Mouse (Mus musculus): ENCODE results near the gene Diexf. TPM values are rescaled to one million over a fixed set of nuclear protein-coding genes. Genes with fewer than 3 reads are reported as not detected.

Gene Diexf
- polyA plus RNA-seq, 2 experiments from 2014 or later, result 9.5 to 10.0 TPM

DNA sequence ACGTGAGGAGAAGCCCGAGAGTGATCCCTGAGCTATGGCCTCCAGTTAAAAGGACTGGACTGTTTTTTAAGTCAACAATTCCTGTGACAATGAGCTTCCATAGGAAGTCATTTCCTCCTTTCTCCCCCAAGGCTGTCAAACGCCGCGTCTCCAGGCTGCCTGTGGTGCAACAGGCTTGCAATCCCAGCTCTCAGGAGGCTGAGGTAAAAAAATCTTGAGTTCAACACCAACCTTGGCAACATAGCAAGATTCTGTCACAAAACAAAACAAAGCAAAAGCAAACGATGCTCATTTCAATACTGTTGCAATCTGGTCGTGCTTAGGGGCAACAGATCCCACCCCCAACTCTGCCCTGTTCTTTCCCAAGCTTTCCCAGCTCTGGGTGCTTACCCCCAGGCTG lies 8.0 kb upstream of the Diexf start:
- no peak for ATAC-seq

DNA sequence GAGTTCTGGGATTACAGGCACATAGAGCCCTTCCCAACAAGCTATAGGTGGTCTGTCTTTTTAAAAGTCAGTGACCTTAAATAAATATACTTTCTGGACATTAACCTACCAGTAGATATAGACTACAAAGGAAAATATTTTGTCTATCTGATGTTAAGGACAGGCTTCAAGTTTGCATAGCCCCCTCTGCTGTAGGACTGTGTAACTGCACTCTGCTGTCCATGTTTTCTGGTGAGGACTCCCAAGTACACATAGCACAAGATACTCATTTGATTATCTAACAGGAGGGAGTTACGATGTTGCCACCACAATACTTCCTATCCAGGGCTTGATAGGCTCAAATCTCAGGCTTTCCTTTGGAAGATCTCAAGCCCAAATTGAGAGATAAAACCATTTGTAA lies 3.7 kb upstream of the Diexf start:
- ATAC-seq, result no peak

DNA sequence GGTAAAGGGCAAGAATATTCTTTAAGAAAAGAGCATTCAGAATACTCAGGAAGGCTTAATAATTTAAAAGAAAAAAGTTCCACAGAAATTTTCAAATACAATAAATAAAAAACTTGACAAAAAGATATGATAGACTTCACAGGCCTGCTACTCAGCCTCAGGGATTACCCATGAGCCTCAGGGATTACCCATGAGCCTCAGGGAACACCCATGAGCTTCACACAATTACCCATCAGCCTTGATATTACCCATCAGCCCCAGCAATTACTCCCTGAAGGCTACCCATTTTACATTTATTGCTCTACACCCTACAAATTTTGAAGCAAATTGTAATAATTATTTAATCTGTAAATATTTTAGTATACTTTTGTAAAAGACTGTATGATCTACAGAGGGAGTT lies 2.3 kb upstream of the Diexf start:
- ATAC-seq, result no peak

- no peak for ATAC-seq
These were observed 1.4 kb upstream of the Diexf start for GRCm38 (mm10) chr1:193131311-193131948.

GRCm38 (mm10) chr1:193130839-193131238 lies 767 bp upstream of the Diexf start:
- ATAC-seq, result peak; percentile 73

DNA sequence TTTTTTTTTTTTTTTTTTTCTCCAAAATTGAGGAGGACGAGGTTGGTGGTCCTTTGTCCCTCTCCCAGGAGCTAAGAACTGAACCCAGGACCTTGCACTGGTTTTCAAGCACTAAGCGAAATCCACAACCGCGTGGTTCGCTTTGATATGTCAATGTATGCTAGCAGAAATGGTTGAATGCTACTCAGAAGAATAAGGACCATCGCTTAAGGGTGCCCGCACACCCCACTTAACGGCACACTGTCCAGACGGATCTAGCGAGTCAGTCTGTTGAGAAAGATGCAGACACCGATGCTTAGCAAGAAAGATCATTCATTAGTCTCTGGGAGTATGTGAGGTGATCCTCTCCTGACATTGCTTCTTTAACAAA lies 369 bp upstream of the Diexf start:
- ATAC-seq, result peak; percentile 18

GRCm38 (mm10) chr1:193129321-193129720 lies 751 bp downstream of the Diexf start:
- ATAC-seq, result no peak

DNA sequence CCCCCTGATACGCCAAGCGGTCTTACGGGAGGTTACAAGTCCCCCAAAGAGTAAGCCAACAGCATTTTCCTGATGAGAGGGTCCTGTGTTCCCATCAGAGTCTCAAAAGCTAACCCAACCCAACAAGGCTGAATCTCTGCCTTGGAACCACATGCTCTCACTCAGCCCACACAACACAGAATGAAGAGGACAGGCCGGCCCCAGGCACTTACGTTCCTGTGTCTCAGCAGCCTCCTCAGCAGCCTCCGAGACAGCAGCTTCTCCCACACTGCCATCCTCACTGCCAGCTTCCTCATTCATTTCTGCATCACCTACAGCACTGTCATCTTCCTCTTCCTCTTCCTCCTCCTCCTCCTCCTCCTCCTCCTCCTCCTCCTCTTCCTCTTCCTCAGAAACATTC lies 2.0 kb downstream of the Diexf start:
- no peak for ATAC-seq

DNA sequence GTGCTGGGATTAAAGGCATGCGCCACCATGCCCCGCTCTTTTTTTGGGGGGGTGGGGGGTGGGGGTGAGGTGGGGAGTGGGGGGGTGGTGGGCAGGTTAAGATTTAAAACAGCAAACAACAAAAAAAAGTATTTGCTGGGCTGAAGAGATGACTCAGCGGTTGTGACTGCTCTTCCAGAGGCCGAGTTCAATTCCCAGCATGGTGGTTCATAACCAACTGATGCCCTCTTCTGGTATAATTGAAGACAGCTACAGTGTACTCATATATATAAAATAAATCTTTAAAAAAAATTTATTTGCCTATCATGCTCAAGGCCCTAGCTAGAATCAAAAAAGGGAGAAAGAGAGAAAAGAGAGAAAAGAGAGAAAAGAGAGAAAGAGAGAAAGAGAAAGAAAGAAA lies 4.2 kb downstream of the Diexf start:
- no peak for ATAC-seq

- ATAC-seq, result no peak
These were observed 6.8 kb downstream of the Diexf start for GRCm38 (mm10) chr1:193123290-193123689.

- ATAC-seq, result no peak
These were observed 7.3 kb downstream of the Diexf start for GRCm38 (mm10) chr1:193122793-193123192.

- no peak for ATAC-seq
These were observed 18.0 kb downstream of the Diexf start for GRCm38 (mm10) chr1:193112093-193112492.

- ATAC-seq, result no peak
These were observed 27.1 kb downstream of the Diexf start for GRCm38 (mm10) chr1:193102996-193103395.

DNA sequence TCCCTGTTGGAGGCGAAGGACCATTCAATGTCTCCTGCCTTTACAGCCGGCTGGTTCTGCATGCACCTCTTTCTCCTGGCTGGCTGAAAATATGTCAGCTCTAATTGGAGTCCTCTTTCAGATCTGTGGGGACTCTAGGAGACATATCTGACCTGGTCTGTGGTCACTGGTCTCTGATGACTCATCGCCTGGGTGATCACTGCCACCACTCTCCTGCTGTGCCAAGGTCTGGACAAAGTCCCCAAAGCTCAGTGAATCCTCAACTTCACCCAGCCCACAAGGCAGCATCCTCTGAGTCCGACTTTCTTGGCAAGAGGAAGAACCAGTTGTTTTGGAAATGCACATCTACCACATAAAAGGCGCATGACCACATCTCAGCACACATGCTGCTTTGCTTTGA lies 27.5 kb downstream of the Diexf start:
- no peak for ATAC-seq

DNA sequence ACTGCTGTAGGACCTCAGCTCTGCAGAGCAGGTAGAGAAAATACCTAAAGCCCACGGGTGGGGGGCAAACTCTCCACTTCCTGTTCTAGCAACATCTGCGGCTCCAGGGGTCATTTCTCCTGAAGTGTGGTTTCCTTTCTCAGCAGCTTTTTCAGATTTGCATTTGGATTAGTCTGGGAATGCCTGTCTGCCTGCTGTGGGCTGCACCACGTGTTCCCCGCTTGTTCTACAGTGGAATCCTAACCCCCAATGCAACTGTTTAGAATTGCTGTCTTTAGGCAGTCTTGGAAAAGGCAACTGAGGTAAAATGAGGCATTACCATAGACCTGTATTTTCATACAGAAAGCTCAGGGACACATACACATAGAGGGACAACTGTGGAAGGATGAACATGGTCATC lies 28.0 kb downstream of the Diexf start:
- no peak for ATAC-seq

DNA sequence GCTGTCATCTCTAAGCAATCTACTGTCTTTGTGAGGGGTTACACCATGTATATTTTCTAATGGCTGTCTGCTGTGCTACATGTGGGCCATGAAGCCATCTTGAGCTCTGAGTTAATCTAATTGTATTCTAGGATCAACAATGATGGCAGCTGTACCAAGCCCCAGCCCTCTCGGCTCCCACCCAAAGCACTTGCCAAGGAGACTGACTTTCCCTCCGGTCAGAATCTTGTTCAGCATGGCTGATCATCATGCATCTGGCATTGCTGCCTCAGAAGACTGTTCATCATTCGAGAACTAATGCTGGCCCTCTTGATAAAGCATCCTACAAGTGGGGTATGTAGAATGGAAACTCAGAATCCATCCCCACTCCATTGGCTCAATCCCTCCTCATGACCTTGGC lies 31.1 kb downstream of the Diexf start:
- no peak for ATAC-seq

DNA sequence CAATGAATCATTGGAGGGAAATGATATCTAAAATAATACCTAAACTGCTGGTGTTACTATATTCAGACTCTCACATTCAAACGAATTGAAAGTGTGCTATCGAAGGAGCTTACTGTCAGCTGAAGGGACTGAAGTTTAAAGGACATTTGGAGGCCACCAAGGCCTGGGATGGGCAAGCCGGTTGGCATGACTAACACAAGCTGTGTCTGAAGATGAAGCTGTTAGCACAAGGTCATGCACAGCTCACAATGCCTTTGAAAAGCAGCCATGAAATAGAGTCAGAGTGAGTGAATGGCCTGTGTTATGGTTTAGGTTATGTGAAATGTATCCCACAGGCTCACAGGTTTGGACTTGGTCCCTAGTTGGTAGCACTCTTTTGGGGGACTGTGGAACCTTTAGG lies 36.5 kb downstream of the Diexf start:
- ATAC-seq, result no peak

GRCm38 (mm10) chr1:193092771-193093170 lies 37.3 kb downstream of the Diexf start:
- no peak for ATAC-seq

- ATAC-seq, result no peak
These were observed 39.2 kb downstream of the Diexf start for GRCm38 (mm10) chr1:193090894-193091293.

DNA sequence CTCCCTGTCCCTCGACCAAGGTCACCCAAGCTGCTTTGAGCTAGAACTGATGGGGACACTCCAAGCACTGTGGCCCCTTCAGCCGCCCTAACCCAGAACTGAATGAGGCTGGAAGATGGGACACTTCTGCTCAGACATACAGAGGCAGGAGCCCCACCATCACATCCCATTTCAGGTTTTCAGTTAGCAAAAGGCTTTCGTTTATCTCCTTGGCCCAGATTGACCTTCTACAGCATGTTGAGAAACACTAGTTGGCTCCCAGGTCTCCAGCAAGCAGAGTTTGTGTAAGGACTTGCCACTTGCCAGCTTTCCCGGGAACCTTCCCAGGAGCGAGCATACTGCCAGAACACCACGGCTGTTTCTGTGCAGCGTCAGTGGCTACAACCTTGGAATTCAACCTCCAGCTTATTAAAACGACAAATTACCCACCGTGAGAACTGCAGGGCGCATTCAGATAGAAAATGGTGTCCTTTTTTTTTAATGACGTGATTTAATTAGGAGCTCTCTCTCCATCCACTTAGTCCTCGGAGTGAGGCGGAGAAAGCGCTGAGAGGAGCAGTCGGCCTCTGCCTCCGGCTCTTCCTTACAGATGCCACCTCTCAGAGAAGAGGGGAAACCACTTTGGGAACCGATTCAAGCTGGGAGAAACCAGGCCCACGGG lies 39.7 kb downstream of the Diexf start:
- no peak for ATAC-seq

- ATAC-seq, result no peak
These were observed 40.4 kb downstream of the Diexf start for GRCm38 (mm10) chr1:193089683-193090082.

DNA sequence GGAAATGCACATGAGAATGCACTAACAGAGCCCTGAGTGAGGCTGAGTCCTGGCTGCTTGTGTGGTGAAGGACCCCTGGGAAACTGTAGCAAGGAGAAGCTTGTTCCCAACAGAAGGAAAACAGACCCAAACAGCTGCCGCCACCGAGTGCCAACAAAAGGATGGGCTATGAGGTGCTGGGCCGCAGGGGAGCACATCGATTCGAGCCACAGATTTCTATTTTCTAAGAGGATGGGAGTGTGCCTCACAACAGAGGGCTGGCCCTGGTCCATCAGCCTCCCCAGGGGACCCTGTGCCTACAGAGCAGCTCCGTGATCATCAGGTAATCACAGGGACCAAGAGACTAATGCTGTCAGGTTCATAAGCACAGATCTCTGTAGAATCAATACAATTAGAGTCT lies 40.9 kb downstream of the Diexf start:
- ATAC-seq, result no peak

- no peak for ATAC-seq
These were observed 43.1 kb downstream of the Diexf start for GRCm38 (mm10) chr1:193086842-193087476.

DNA sequence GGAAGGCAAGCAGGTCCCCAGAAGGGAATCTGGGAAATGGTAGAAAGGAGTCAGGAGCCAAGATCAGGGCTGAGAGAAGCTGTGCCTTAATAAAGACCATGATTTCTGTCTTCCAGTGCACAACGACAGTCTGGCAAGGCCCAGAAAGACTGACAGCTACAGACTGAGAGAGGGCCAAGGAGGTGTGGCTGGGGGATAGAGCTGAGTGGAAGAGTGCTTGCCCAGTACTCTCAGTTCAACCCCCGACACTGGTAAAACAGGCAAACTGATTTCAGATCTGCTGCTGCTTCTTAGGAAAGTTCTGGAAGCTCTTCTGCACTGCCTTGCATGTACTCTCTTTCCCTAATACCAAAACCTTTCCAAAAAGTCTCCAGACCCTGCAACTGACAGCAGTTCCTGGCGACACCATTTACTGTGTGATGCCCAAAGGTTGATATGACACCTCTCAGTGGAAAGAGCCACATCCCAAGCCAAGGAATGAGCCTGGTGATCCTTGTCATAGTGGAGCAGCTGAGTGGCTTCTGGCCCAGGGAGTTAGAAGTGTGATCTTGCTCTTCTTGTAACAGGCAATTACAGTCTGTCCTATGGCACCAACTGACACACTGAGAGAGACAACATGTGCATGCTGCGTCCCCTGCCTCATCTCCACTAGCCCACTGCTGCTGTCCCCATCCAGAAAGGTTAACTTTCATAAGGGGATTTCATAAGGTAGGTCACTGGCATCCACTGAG lies 43.8 kb downstream of the Diexf start:
- no peak for ATAC-seq
